Mouse (Mus musculus) lung, postnatal 10 days (tissue): ENCODE results near the gene Abhd12b.

ENCODE experiments used
- DNase-seq: peaks from one replicate; pipeline ENCODE4 v3.0.0; 2021

Abhd12b gene

DNA sequence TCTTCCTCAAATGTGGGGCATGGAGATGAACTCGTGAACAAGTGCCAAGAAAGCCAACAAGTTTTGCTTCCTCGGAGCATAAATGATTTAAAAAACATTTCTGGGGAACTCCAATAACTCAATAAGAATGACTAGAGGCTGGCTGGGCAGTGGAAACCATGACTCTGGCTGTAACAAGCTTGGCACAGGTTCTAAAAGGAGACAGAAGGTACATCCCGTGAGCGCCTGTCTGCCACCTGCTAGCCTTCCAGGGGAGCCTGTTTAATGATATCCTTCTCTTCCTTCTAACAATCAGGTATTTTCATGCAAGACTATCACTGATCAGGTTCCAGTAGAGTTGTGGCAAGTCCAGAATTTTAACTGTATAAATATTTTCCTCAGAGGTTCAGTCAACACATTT is 58.6 kb downstream of the Abhd12b start:
- DNase-seq, result no peak

DNA sequence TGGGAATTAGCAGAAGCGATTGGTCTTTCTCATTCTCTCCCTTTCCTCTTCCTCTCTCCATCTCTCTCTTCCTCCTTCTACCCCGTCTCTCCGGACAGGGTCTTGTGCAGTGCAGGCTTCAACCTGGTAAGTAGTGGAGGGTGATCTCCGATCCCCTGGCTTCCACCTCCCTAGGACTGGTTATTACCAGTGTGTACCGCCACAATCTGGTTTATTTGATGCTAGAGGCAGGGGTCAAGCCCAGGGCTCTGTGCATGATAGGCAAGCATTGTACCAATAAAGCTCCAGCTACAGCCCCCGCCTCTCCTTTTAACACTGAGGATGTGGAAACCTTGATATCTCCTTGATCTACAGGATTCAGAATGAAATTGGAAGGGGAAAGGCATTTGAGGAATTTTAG is 59.7 kb downstream of the Abhd12b start:
- DNase-seq, result no peak

DNA sequence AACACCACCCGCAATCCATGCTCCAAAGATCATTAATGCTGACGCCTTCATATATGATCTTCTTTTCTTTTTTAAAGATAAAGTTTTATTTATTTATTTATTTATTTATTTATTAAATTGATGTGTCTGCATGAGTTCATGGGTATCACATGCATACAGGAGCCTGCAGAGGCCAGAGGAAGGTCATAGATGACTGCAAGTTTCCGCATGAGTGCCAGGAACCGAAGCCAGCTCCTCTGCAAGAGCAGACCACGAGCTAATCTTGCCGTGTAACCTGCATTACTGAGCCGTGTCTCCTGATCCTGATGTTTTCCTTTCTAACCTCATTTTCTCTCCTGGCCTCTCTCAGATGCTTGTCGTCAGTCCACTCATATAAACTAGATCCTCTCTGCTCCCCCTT is 60.3 kb downstream of the Abhd12b start:
- DNase-seq, result no peak

DNA sequence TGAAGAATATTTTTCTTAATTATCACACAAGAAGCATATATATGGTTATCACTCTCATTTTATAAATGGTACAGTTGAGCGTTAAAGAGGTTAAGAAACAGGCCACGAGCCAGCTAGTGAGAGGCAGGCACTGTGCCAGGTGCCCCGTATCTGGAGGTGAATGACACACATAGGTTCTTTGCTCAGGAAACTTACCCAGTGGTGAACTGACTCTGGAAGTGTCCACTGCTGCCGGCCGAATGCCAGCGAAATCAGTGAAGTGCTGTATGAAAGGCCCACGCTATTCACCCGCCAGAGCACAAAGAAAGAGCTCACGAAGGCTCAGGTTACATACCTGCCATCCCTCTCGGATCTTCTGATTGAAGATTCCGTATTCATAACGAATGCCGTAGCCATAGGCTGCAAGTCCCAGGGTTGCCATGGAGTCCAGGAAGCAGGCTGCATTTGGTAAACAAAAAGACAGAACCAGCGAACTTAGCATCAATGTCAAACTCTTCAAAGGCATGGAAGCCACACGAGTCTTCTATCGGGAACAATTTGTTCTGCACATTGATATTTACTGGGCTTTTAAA is 62.4 kb downstream of the Abhd12b start:
- DNase-seq, result peak; percentile 17

DNA sequence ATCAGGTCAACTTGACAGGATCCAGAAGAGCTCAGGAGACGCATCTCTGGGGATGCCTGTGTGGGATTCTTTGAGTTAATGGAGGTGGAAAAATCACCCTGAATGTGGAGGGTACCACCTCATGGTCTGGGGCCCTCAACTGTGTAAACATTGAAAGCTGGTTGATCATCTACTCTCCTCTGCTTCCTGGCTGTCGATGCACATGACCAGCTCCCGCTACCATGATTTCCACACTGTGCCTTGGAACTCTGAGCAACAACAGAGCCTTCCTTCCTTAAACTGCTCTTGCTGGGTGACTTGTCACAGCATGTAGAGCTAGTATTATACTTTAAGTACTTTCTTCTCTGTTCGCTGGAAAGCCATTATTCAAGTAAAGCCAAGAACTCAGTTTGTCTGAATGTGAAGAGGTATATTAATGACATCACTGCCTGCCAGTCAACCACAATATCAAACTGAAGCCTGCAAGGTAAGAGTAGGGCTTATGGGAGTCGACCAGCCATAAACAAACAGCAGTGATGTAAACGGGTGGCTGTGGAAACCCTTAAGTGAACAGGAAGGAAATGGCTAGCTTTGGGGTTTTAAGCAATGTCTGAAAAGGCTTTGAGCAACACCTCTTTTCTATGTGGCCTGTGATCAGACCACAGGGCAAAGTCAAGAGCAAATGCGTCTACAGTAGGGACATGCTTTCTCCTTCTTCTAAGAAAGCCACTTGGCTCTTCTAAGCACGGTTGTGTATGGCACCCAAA is 65.0 kb downstream of the Abhd12b start:
- DNase-seq, result no peak

DNA sequence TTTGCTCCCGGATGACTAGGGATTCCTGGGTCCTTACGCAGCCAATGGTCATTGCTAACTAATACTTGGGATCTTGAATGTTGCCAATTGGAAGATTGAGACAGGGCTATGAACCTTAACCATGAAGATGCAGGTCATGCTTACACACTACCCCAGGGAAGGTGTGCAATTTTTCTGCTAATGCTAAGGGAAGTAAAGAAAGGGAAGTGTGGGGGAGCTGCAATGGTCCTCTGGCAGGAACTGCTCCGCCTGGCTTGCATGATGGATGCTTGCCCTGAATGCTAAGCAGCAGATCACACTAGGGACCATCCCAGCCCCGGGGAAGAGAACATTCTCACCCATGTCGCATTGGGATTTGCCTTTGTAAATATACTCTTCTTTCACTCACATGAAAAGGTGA is 67.5 kb downstream of the Abhd12b start:
- no peak for DNase-seq

DNA sequence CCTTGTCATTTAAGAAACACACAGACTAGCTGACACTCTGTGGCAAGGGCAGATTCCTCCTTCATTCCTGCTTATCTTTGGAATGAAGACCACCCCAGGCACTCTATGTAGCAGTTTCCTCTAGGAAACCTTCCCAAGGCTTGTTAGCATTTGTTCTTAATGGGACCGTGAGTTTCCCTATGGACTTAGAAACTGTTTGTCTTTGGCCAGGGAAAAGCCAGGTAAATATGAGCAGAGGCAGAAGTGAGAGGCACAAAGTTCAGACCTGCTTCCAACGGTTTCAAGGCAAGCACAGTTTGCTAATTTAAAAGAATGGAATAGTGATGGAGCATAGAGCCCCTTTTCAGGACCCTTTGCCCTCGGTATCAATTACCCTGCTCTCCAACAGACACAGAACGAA is 69.4 kb downstream of the Abhd12b start:
- no peak for DNase-seq

DNA sequence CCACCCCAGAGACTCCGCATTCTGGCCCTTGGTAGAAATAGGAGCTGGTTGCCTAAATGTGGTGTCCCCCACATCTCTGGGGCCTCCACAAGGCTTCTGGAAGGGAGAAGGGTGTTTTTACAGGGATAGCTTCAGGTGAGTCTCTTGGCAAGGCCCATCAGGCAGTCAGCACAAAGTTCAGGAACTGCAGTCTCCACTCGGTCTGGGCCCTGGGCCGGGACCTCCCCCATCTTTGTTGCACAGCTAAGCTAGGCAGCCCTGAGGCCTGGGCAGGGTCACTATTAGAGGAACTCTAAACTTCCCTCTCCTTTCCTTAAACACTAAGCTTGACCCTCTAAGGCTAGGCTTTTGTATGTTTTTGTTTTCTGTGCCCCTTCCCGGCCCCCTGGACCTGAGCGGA is 72.7 kb downstream of the Abhd12b start:
- DNase-seq, result no peak

DNA sequence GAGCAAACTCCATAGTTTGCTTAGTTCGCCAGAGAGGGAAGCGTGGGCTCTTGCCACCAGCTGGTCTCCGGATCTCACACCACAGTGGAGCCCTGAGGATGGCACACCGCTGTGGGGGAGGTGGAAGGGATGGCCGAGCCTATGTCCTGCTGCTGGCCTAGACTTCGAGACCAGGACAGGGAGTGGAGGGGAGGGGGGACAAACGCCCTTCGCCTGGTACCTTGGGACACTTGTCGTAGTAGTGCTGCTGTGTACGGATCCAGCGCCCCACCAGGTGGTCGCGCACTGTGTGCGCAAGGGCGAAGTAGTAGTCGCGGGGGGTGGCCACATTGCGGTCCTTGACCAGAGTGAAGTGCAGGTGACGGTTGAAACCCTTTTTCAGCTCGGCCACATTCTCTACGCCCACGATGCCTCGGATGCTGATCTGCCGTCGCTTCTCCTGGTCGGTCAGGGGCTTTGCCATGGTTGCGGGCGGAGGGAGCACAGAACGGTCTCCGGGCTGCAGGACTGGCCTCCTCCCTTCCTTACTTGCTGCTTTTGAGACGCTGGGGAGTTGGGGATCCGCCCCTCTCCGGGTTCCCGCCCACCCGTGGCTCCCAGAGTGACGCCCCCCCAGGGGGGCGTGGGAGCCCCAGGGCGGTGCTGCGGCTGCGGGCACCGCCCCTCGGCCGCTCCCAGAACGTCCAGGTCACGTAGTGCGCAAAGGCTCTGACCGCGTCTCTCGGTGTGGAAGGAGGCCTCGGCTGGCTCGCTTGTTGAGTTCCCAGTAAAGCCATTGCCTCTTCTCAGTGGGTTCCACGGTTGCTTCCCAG is 73.4 kb downstream of the Abhd12b start:
- DNase-seq, result peak; percentile 91

DNA sequence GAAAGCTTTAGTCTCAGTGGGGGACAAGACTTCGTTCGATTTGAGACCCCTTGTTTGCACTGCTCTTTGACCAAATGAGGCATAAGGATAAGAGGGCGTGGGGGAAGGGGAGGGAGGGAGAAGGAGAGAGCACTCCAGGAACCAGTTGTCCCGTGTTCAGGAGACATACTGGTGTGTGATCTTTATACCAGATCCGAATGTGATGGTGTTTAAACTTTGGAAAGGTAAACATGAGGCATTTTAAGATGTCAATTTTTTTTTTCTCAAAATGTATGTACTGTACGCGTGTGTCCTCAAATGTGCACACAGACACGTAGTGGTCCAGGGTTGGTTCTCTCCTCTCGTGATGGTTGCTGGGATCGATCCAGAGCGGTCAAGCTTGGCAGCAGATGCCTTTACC is 74.2 kb downstream of the Abhd12b start:
- DNase-seq, result no peak

DNA sequence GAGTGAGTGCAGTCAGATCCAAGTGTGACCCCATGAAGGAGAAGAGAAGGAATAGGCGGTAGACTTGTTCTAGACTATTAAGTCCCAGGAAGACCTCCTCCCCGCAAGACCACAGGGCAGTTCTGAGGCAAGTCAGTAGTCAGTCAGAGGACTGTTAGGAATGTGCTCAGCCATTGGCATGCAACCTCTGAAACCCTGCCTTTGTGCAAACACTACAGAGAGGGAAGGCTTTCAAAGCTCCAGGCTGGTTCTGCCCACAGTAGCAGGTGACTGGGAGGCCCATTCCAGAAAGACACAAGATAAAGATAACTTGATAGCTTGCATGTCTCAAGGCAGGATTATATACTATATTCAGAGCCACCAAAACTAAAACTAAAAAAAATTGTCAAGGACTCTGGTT is 77.4 kb downstream of the Abhd12b start, which contains the start of gene Pygl:
Pygl (minus strand) TSS at position 195 of the 400 bp plus-strand sequence.
- DNase-seq, result peak; percentile 25

DNA sequence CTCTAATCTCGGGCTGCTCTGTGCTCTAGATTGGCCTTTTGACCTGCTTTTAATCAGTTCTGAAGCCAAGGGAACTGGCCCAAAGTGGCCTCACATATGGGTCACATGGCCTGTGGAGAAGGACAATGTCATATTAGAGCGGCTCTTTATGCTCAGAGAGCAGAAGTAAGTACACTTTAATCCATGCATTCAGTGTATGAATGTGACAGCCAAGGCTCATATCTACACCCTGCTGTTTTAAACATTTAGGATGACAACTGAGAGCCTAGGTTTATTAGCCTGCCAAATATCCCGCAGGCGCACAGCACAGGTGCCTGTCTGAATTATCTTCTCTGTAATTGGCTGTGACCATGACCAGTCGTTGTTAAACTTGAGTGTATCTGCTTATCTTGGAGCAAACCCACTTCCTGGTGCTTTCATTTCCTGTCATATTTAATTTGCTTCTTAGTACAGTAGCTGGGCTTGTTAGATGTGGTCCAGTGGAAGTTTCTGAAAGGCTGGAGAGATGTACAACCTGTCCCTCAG is 78.1 kb downstream of the Abhd12b start:
- DNase-seq, result no peak
